Mouse (Mus musculus) cerebellum, adult 2 months (tissue): ENCODE measurements around the gene Tns4. TPM values are rescaled to one million over a fixed set of nuclear protein-coding genes. Genes with fewer than 3 reads are reported as not detected.

Experiments
- DNase-seq, 2 experiments: peaks; one replicate each; pipeline ENCODE4 v3.0.0; 2021
- H3K27ac ChIP-seq: fragments of 200-500 bp; 2 replicates; pipeline ENCODE4 v1.5.1; 2012; ENCODE audit warnings: low read length, control low read depth, inconsistent platforms; ENCODE audit not compliant: insufficient read depth
- H3K27me3 ChIP-seq: fragments of 200-500 bp; 2 replicates; pipeline ENCODE4 v1.6.1; 2012; ENCODE audit warnings: inconsistent platforms, mild to moderate bottlenecking, low read length, moderate library complexity; ENCODE audit not compliant: control insufficient read depth, insufficient read depth
- H3K4me1 ChIP-seq: fragments of 200-500 bp; 2 replicates; pipeline ENCODE4 v1.6.1; 2011; ENCODE audit warnings: low read length; ENCODE audit not compliant: control insufficient read depth, insufficient read depth
- H3K4me3 ChIP-seq: fragments of 200-500 bp; replicated peaks from 2 replicates; pipeline ENCODE3; 2011; ENCODE audit warnings: mild to moderate bottlenecking, low read depth, low read length, control low read depth; ENCODE audit not compliant: insufficient read depth
- CTCF ChIP-seq: fragments of 200-500 bp; IDR thresholded peaks from 2 replicates; pipeline ENCODE4 v1.5.1; 2011; ENCODE audit warnings: low read depth, mild to moderate bottlenecking, control low read depth, low read length, moderate library complexity, borderline replicate concordance; ENCODE audit not compliant: insufficient read depth
- POLR2A ChIP-seq: fragments of 200-500 bp; IDR thresholded peaks from 2 replicates; pipeline ENCODE4 v1.6.1; 2011; ENCODE audit warnings: low read length, control low read depth, borderline replicate concordance; ENCODE audit not compliant: insufficient read depth
- WGBS: fragments of 180-500 bp; shearing (Covaris S2); methylation state at CpG from one replicate; pipeline ENCODE4 v1.1.7; 2018; 5-methylcytosine and 5-hydroxymethylcytosine counted together
- polyA plus RNA-seq: library from polyadenylated mRNA; depleted of rRNA; stranded (reverse); fragments of >200 nt; gene quantifications from 2 replicates; pipeline ENCODE4 v1.2.3, GENCODE M21; 2012

Gene Tns4
- polyA plus RNA-seq, 1 experiment = 0.18 TPM

- H3K27ac ChIP-seq = no peak overlapping the region
- TF ChIP-seq POLR2A (no peak), CTCF (no peak)
- no peaks in the 10 kb centered on the region for H3K27me3 ChIP-seq
- no peak overlapping the region for H3K4me3 ChIP-seq
- WGBS = 91% methylated on average over 7 of the region's 7 CpGs
- no peak for DNase-seq
- no peaks in the 10 kb centered on the region for H3K4me1 ChIP-seq
These were observed 22.5 kb upstream of the Tns4 start for GRCm38 (mm10) chr11:99111631-99112030.

- Histone ChIP-seq H3K27me3 (no peaks in the 10 kb centered on the region), H3K4me3 (no peak overlapping the region), H3K4me1 (no peaks in the 10 kb centered on the region), H3K27ac (no peak overlapping the region)
- no peak for DNase-seq
- 55% methylated on average over 11 of the region's 11 CpGs for WGBS
- TF ChIP-seq CTCF = no peak
- no peak for TF ChIP-seq POLR2A
These were observed 22.0 kb upstream of the Tns4 start for GRCm38 (mm10) chr11:99111155-99111554.

GRCm38 (mm10) chr11:99110370-99111110 is 21.4 kb upstream of the Tns4 start:
- no peaks in the 10 kb centered on the region for H3K27me3 ChIP-seq
- no peak overlapping the region for H3K27ac ChIP-seq
- no peak overlapping the region for H3K4me3 ChIP-seq
- WGBS = 83% methylated on average over 15 of the region's 15 CpGs
- no peaks in the 10 kb centered on the region for H3K4me1 ChIP-seq
- TF ChIP-seq POLR2A = no peak
- TF ChIP-seq CTCF = peak; percentile 15; the same call in 1 of the 2 replicates
- DNase-seq = no peak

GRCm38 (mm10) chr11:99108296-99108695 is 19.2 kb upstream of the Tns4 start:
- Histone ChIP-seq H3K27me3 (no peaks in the 10 kb centered on the region), H3K27ac (no peak overlapping the region), H3K4me3 (no peak overlapping the region), H3K4me1 (no peaks in the 10 kb centered on the region)
- 71% methylated on average over 3 of the region's 3 CpGs for WGBS
- DNase-seq = no peak
- TF ChIP-seq CTCF (no peak), POLR2A (no peak)

GRCm38 (mm10) chr11:99105981-99106726 is 17.0 kb upstream of the Tns4 start:
- H3K4me3 ChIP-seq = no peak overlapping the region
- TF ChIP-seq CTCF (no peak), POLR2A (no peak)
- H3K27ac ChIP-seq = no peak overlapping the region
- H3K4me1 ChIP-seq = no peaks in the 10 kb centered on the region; the same call in 1 of the 2 replicates
- 75% methylated on average over 12 of the region's 12 CpGs for WGBS
- no peaks in the 10 kb centered on the region for H3K27me3 ChIP-seq
- DNase-seq = no peak

- WGBS = 65% methylated on average over 9 of the region's 9 CpGs
- Histone ChIP-seq H3K27ac (no peak overlapping the region), H3K4me1 (no peaks in the 10 kb centered on the region; the same call in 1 of the 2 replicates), H3K27me3 (no peaks in the 10 kb centered on the region), H3K4me3 (no peak overlapping the region)
- TF ChIP-seq CTCF = no peak
- no peak for TF ChIP-seq POLR2A
- DNase-seq = no peak
These were observed 15.7 kb upstream of the Tns4 start for GRCm38 (mm10) chr11:99104609-99105410.

GRCm38 (mm10) chr11:99102575-99103270 is 13.6 kb upstream of the Tns4 start:
- Histone ChIP-seq H3K27ac (no peak overlapping the region), H3K4me1 (no peaks in the 10 kb centered on the region; the same call in 1 of the 2 replicates), H3K4me3 (no peak overlapping the region), H3K27me3 (no peaks in the 10 kb centered on the region)
- DNase-seq = no peak
- no peak for TF ChIP-seq POLR2A
- TF ChIP-seq CTCF = no peak
- WGBS = 86% methylated on average over 9 of the region's 9 CpGs
